Mouse (Mus musculus) splenic B cell, adult 2 months (primary cell): ENCODE measurements around the gene Cdan1.

Experiments used
- DNase-seq: peaks from one replicate; pipeline ENCODE4 v3.0.0-alpha.2; 2011; ENCODE audit warnings: low read depth, low spot score
- H3K27me3 ChIP-seq: 2 replicates; pipeline ENCODE4 v1.6.1; 2012; ENCODE audit warnings: mild to moderate bottlenecking, low read length, moderate library complexity, mixed read lengths; ENCODE audit not compliant: control insufficient read depth, poor library complexity, insufficient read depth, severe bottlenecking
- H3K36me3 ChIP-seq: 2 replicates; pipeline ENCODE4 v1.6.1; 2012; ENCODE audit warnings: mild to moderate bottlenecking, low read length, moderate library complexity, mixed read lengths; ENCODE audit not compliant: control insufficient read depth, poor library complexity, insufficient read depth, severe bottlenecking

The Cdan1 gene

DNA sequence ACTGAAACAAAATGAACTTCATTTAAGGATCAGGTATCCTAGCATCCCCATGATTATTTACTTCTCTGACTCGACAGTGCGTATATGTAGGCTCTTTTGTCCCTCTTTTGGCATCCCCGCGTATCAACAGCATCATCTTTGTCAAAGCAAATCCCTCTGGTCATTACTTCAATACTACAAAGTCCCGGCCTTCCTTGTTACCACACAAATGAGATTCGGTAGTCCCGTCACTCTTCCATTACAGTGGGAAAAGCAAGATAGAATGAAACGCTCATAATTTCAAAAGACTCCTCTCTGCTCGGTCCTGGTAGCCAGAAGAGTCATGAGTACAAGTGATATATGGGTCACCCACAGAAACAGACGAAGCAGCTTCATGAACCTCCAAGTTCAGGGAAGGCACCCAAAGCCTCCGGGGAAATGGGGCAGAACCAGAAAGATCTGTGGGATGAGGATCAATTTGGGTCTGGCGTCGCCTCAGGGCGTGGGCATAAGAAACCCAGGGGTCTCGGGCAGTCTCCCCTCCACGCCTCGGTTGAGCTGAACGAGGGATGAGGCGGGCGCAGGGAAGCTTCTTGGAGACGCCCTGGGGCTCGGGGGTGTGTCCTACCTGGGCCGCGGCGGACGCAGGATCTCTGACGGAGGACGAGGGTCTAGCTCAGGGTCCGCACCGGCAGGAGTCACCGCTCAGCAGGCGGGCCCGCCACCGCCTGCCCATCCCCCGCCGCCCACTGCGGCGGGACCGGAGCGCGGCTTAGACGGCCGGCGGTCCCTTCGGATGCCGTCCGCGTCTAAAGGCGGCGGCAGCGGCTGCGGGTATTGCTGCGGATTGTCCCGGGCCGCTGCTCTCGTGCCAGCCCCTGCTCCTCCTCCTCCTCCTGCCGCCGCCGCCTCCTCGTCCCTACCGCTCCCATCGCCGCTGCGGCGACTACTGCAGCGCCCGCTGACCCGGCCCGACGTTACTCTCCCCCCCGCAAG is at the start of gene Cdan1:
Cdan1 (minus strand) TSS at position 680 of the 975 bp plus-strand sequence.
- DNase-seq: no peak
- no peaks in the 10 kb centered on the region for H3K36me3 ChIP-seq
- no peaks in the 10 kb centered on the region for H3K27me3 ChIP-seq

DNA sequence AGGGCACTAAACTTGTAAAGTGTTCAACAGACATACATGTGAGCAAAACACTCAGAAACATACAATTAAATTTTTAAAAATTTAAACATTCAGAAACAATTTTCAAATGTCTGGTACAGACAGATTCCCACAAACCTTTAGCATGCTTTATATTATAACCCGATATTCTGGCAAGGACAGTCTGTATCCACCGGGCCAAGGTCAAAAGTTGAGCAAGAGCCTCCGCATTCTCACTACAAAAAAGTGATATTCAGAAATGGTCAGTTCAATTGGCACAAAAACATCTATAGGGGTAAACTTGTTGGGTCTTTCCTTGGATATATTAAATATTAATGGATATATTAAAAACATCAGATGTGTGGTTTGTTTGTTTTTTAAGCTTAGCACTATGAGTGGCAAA is 46.4 kb upstream of the Cdan1 start:
- Histone ChIP-seq H3K27me3 (no peaks in the 10 kb centered on the region), H3K36me3 (peaks cover 15% of the 10 kb centered on the region)
- DNase-seq: no peak

DNA sequence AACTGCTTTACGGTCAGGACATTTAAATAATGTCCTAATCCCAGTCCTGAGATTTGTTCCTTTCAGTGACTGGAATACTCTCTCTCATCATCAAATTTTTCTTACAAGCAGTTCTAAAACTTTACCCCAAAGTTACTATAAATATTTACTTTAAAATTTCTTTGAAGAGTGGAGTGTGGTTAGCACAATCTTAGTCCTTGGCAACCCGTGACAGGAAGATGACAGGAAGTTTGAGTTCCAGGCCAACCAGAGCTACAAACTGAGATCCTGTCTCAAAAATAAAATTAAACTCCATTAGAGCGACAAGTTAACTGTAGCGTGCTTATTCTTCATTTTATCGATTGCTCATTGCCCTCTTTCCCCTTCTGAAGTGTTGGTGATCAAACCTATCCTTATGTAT is 37.7 kb upstream of the Cdan1 start:
- Histone ChIP-seq H3K27me3 (no peaks in the 10 kb centered on the region), H3K36me3 (peaks cover 8% of the 10 kb centered on the region)
- DNase-seq: no peak

DNA sequence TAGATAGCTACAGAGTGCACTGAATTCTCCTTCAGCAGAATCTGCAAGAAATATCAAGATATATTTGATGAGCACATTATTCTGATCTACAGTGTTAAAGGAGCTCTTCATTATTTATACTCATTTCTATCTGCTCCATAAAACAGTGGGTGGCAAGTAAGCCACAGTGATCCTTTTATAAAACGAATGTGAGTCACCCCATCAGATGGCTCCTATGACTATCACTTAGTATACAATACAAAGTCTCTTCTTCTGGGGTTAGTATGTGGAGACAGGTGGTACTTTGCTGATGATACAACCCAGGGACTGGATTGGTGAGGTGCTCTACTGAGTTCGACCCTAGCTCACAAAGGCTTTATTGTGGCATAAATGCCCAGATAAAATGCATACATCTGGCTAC is 23.3 kb upstream of the Cdan1 start:
- no peak for DNase-seq
- Histone ChIP-seq H3K36me3 (peaks cover 5% of the 10 kb centered on the region), H3K27me3 (no peaks in the 10 kb centered on the region)

DNA sequence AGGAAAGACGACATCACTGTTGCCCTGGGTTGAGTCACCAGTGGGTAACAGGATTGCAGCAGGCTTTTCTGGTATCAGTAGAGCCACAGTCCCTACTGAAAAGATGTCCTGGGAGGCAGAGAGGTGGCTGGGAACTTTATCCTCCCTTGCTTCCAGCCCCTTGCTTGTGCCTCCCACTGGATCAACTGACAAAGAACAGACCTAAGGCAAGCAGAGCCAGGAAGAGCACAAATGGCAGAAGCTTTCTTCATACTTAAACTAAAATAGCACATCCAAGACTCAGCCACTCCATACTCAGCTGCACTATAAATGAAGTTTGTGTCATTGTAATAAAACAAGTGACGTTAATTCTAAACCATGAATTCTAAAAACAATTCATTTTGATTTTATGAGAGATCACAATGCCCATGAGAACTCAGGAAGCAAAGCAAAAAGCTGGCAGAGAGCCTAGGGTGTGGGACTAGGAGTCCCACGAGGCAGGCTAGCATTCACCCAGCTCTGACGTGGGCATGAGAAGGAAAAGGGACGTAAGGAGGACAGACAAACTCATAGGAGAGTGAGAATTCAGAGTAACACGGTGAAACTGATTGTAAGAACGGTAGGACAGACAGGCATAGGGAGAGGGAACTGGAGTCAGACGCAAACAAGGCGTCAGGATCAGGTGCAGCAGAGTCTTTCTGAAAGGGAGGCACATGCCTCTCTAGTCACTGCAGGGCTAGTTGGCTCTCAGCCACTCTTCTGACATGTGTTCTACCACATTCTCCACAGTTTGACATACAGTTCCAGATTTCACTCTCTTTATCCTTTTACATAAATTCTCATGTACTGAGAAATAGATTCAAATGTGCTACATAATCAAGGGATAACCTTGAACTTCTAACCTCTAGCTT is 21.8 kb upstream of the Cdan1 start:
- no peak for DNase-seq
- H3K36me3 ChIP-seq: peaks cover 5% of the 10 kb centered on the region
- no peaks in the 10 kb centered on the region for H3K27me3 ChIP-seq

DNA sequence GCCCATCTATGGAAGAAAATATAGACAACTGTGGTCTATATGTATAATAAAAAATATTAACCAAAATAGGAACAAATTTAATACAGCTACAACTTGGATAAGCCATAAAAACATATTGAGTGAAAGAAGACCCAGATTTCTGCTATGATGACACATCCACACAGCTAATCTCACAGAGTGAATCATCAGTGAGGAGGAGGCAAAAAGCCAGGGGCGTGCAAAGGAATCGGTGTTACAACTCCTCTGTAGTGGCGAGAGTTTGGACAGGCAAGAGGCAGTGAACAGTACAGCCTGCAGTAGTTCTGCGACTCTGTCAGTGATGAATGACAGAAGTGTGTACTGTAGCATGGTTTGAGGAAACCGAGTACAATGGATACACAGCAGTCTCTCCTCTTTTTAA is 17.4 kb upstream of the Cdan1 start:
- no peaks in the 10 kb centered on the region for H3K27me3 ChIP-seq
- H3K36me3 ChIP-seq: peaks cover 10% of the 10 kb centered on the region
- DNase-seq: no peak

DNA sequence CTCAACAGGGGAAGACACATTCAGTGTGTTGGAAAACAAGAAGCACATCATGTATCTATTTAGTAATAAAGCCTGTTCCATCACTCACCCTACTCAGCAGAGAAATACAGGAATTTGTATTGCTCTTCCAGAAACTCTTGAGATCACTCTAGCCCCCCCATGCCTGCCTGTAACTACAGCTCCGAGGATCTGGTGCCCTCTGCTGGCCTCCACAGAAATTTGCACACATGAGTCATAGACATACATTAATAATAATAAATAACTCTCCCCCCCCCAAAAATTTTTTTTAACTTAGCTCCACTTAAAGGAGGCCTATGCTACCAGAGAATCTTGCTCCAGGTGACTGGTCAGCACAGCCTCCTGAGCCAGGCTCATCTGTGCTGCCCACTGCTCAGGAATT is 16.6 kb upstream of the Cdan1 start:
- Histone ChIP-seq H3K27me3 (no peaks in the 10 kb centered on the region), H3K36me3 (peaks cover 14% of the 10 kb centered on the region)
- peak; percentile 67 for DNase-seq

DNA sequence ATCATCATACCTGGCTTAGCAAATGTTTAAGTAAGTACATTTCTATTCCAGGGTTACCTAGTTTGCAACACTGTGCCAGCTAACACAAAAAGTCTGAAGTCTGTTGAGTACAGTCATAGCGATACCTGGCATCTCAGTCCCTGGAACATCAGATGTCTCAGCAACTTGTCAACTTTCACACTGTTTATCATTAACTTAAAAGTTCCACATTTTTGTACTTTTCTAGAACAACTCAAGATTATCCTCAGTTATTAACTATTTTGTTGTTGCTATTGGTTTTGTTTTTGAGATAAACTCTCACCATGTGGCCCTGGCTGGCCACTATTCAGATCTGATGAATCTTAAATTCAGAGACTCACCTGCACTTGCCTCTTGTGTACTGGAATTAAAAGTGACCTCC is 13.5 kb upstream of the Cdan1 start:
- DNase-seq: no peak
- peaks cover 15% of the 10 kb centered on the region for H3K36me3 ChIP-seq
- no peaks in the 10 kb centered on the region for H3K27me3 ChIP-seq

DNA sequence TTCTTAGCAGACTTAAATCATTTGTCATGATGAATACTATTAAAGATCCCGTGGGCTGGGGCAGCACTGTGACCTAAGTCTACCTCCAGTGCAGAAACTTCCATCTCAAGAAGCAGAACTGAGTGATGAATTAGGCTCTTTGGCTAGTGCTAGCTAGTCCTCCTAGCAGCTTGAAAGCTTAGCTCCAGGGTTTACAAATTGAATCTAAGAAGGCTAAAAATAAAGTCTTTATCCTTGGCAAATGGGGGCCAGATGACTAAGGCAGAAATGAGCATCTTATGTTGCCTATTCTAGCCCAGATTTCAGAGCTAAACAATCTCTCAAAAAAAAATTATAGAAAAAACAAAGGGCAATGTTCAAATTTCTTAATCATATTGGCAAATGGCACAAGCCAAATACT is 10.8 kb upstream of the Cdan1 start:
- H3K27me3 ChIP-seq: no peaks in the 10 kb centered on the region
- no peak for DNase-seq

DNA sequence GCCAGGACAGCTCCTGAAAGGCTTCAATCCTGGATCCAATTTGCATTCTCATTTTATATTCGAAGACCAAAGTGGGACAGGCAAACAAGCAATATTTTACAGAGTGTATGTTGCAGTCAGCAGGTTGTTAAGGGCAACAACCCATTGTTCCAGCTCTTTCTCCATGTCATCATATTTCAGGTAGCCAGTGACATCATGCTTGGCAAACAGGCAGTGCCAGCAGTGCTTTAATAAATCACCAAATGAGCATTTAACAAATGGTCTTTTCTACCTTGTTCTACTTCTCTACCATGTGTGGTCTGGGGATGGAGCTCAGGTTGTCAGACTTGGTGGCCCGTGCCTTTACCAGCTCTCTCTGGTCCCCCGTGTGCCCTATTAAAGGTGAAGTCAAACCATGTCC is 8.2 kb upstream of the Cdan1 start:
- H3K27me3 ChIP-seq: no peaks in the 10 kb centered on the region
- DNase-seq: no peak
- H3K36me3 ChIP-seq: peaks cover 7% of the 10 kb centered on the region

More for the DNA sequence above, 10.8 kb upstream of the Cdan1 start:
- H3K36me3 ChIP-seq: peaks cover 11% of the 10 kb centered on the region

DNA sequence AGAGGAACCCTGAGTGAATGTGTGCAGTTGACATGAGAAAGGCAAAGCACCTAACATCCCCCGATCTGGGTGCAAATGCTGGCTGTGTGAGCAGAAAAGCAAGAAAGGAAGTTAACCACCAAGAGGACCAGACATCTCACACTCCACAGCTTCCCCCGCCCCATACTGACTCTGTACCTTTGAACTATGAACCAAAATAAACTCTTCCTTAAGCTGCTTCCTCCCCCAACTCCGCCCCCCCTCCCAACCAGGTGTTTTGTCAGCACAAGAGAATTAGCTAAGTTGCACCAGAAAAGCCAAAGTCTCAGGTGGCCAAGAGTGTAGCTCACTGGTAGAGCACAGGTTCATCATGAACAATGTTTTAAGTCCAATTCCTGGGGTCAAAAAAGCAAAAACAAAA is 3.2 kb upstream of the Cdan1 start:
- DNase-seq: no peak
- no peaks in the 10 kb centered on the region for H3K36me3 ChIP-seq
- no peaks in the 10 kb centered on the region for H3K27me3 ChIP-seq

DNA sequence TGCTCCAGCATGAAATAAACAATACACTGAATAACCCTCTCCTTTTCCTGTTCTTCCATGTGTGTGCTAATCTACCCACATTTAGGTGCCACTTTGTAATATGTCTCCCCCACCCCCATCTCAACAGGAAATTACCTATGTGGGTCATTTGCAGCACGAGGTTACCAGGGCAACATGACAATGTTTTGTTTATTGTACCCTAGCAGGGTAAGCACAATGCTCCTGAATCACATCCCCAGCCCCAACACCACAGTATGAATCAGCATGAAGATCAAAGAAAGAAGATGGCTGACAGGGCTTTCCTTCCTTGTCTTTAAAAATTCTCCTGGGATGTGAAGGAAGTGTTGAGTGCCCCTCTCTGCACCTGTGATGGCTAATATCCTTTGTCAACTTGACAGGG is 2.7 kb upstream of the Cdan1 start:
- Histone ChIP-seq H3K27me3 (no peaks in the 10 kb centered on the region), H3K36me3 (no peaks in the 10 kb centered on the region)
- DNase-seq: peak; percentile 23

DNA sequence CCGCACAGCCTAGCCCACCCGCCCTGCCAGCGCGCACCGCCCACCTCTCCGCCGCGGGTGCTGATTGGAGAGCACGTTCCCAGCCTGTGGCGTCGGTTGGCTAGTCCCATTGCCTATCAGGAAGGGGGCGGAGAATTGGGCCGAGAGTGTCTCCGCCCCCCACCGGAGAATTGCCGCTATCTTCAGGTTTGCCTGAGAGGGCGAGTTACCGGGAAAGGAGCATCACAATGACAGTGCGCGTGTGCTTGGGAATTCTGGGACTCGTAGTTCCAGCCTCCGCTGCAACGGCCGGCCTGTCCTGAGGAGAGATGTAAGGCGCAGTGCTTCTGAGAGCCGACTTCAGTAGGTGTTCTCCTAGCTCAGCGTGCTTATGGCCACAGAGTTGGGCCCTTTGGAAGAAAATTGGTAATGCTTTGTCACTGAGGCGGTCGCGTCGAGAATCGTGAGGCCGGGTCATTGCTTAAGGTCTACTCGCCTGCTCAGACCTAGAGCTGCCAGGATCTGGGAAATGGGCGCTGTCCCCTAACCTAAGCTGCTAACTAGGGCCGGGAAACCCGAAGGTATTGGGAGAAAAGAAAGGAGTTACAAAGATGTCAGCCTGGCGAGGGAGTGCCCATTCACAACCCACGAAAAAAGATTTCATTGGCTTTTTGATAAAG is 625 bp upstream of the Cdan1 start, which contains the start of gene Ttbk2:
Ttbk2 (minus strand) TSS at position 181 of the 659 bp plus-strand sequence.
- no peaks in the 10 kb centered on the region for H3K27me3 ChIP-seq
- no peaks in the 10 kb centered on the region for H3K36me3 ChIP-seq
- peak; percentile 94 for DNase-seq

DNA sequence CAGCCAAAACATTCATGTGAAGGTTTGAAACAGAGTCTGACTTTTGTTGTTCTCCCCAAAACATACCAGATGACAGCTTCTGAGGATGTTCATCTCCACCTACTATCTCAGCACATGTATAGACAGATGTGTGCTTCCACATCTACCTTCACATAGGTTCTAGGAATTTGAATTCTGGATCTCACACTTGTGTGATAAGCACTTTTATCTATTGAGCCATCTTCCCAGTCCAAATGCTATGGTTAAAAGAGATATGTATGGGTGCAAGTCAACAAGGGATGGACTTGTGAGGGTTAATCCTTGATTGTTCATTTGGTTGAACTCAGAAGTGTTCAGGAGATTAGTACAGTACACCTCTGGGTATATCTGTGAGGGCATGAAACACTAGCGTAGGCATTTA is 4.6 kb downstream of the Cdan1 start:
- Histone ChIP-seq H3K36me3 (no peaks in the 10 kb centered on the region), H3K27me3 (no peaks in the 10 kb centered on the region)
- DNase-seq: no peak
